Mouse (Mus musculus) Patski (cell line): ENCODE results near the gene Aff3. TPM values are rescaled to one million over a fixed set of nuclear protein-coding genes. Genes with fewer than 3 reads are reported as not detected.

ENCODE experiments used
- ATAC-seq: fragments of 100-300 bp; one replicate; pipeline ENCODE4 v1.8.0; 2021
- CTCF ChIA-PET: fragments of 350-600 bp; sonication (Branson Sonifier 250); formaldehyde crosslinking; loops from one replicate; lab custom pipeline; 2022; ENCODE audit warnings: inconsistent platforms; lab: Charles Lee
- POLR2A ChIA-PET: fragments of 350-600 bp; sonication (Branson Sonifier 250); formaldehyde crosslinking; loops from one replicate; lab custom pipeline; 2022; ENCODE audit warnings: antibody characterized with exemption, inconsistent platforms; lab: Charles Lee
- DNase-seq: peaks from one replicate; pipeline ENCODE4 v3.0.0-alpha.2; 2011; ENCODE audit warnings: low read depth, low spot score
- H3K27me3 ChIP-seq: fragments of 371-371 bp; one replicate; pipeline ENCODE4 v1.5.1; 2021
- CTCF ChIP-seq: fragments of 100-300 bp; IDR thresholded peaks from one replicate; pipeline ENCODE4 v1.5.1; 2021
- in situ Hi-C: fragments of 300-500 bp; cut with MboI; formaldehyde crosslinking; loops from 3 replicates; pipeline ENCODE4 v1.11.1; 2018; ENCODE audit warnings: low pct_unique_long_range_greater_than_20kb, mixed read lengths
- polyA plus RNA-seq: library from polyadenylated mRNA; unstranded; gene quantifications from one replicate; pipeline ENCODE4 v1.2.3, GENCODE M21; 2021

Gene Aff3
- polyA plus RNA-seq, 1 experiment from 2014 or later, result 0.39 TPM

DNA sequence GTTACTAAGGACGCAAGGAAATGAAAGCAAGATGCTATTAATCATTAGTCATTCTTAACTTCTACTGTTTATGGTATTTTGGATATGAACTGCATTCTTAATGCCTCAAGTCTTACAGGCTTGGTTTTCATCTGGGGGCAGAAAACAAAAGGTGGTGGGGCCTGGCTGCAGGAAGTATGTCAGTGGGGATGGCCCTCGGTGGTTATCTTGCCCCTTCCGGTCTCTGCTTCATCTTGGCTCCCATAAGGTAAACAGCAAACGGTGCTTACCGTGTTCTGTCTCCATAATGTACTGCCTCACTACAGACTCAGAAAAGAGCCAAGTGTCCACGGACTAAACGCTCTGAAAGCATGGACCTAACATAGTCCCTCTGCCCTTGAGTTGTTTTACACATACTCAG, 60.1 kb downstream of the Aff3 start:
- H3K27me3 ChIP-seq, result no peaks in the 10 kb centered on the region
- in situ Hi-C loops, result no loop called here
- ChIA-PET POLR2A (no interaction called here), CTCF (no interaction called here)
- no peak for TF ChIP-seq CTCF
- DNase-seq (no peak), ATAC-seq (no peak)

DNA sequence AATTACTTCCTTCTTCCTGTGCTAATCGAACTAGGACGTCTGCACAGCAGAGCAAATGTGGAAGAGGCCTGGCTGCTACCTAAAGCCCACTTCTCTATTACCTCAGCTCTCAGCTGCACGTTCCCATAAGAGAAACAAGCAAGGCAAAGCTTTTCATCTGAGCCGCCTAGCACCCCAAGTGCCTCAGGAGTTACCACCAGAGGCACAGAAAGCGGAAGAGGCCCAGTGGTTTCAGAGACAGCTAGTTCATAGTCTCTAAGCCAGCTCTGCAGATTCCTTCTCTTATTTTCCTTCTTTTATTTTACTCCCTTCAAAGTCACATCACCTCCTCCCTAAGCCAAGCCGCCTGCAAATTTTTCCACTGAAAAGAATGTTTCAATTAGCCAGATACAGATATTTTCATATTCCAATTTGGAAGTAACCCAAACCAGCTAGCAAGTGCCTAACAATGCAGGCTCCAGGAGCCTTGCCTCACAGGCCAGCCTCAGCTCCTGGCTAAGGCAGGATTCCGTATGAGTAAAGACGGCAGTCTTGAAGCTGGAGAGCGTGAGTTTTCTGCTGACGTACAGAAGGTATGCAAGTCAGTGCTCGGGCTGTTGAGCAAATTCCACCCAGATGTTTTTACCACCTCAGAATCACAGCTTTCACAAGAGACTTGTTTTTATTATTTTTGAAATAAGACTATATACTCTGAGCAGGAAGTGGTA, 62.8 kb downstream of the Aff3 start:
- POLR2A ChIA-PET, result no interaction called here
- in situ Hi-C loops, result no loop called here
- no peak for DNase-seq

DNA sequence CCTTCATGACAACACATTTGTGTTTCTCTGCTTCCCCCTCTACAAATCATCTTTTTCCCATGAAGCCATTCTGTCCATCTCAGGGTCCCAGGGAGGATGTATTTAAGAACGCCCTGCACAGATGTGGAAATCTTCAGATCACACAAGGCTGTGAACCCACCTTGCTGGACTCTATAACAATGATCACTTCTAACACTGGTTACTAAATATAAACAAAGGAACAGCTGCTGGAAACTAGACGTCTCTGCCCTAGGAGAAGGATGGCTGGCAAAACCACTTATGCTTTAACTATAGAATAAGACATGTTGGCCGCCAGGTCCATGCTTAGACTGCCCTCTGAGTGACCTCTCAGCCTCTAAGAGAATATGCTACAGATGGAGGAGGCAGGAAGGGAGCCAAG, 69.4 kb downstream of the Aff3 start:
- ChIA-PET POLR2A (no interaction called here), CTCF (no interaction called here)
- in situ Hi-C loops, result no loop called here
- DNase-seq (no peak), ATAC-seq (no peak)
- peaks cover 5% of the 10 kb centered on the region for H3K27me3 ChIP-seq
- TF ChIP-seq CTCF, result no peak

More for the DNA sequence above, 62.8 kb downstream of the Aff3 start:
- no peak for ATAC-seq
- no peak for TF ChIP-seq CTCF
- no peaks in the 10 kb centered on the region for H3K27me3 ChIP-seq
- CTCF ChIA-PET, result no interaction called here

DNA sequence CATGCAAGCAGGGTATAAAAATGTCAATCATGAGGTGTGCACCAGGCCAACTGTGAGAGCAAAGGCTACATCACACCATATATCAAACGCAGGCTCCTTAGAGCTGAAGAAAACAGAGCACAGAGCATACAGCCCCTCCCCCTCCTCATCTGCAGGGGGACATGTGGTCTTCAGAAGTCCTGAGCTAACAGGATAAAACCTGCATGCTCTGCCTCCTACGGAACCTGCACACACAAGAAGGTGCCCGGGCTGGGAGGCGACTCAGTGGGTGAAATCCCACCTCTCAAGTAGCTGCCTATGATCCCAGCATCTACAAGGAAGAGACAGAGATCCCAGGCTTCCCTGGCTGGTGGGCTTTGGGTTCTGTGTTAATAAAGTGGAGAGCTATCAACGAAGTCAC, 70.0 kb downstream of the Aff3 start:
- no peak for ATAC-seq
- DNase-seq, result no peak
- POLR2A ChIA-PET, result no interaction called here
- H3K27me3 ChIP-seq, result peaks cover 5% of the 10 kb centered on the region
- CTCF ChIA-PET, result no interaction called here
- no peak for TF ChIP-seq CTCF
- in situ Hi-C loops, result no loop called here

DNA sequence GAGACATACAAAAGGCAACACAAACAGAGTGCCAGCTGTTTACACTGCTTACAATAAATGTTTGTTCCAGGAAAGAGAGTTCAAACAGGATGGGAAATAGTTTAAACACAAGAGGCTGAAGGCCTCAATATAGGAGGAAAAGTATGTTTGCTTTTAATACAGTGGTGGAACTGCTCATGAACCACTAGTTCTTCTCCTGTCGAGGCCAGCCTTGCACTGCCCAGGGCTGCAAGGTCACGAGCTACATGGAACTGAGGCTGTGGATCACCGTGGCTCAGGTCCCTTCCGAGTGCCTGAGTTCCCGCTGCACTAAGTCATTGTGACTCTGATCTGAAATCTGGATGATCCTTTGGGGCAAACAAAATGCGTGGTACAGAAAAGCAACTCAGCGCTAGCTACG, 73.6 kb downstream of the Aff3 start:
- no peak for ATAC-seq
- in situ Hi-C loops, result no loop called here

DNA sequence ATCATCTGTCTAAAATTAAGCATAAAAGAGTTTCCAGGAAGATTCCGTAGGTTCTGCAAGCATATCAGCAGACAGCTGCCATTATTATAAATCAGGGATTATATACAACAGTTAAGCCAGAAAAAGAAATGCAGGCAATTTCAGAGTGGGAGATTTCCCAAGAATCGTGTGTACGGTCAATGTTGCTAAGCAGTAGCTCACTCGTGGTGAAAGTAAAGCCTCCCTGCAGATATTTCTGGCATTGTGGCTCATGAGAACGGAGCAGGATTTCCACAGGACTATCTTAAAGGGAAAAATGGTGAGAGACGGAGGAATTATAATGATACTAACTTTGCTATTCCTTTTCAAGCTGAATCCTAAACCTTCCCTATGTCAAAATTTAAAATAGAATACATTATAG, 76.0 kb downstream of the Aff3 start:
- peaks cover 10% of the 10 kb centered on the region for H3K27me3 ChIP-seq
- ATAC-seq, result no peak
- TF ChIP-seq CTCF, result no peak
- CTCF ChIA-PET, result interaction anchor here (1.2 kb wide), 1 partner anchor 12 kb away, joined by 3 read pairs; no protein-coding TSS in a partner anchor
- no peak for DNase-seq
- in situ Hi-C loops, result no loop called here
- POLR2A ChIA-PET, result interaction anchor here (0.6 kb wide), 1 partner anchor 961 kb away, joined by 4 read pairs; no protein-coding TSS in a partner anchor

More for the DNA sequence above, 73.6 kb downstream of the Aff3 start:
- ChIA-PET CTCF (interaction anchor here (1.2 kb wide), 1 partner anchor 26 kb away, joined by 3 read pairs; no protein-coding TSS in a partner anchor), POLR2A (interaction anchor here (0.6 kb wide), 1 partner anchor 874 kb away, joined by 5 read pairs; no protein-coding TSS in a partner anchor)
- TF ChIP-seq CTCF, result no peak
- DNase-seq, result no peak
- peaks cover 10% of the 10 kb centered on the region for H3K27me3 ChIP-seq

DNA sequence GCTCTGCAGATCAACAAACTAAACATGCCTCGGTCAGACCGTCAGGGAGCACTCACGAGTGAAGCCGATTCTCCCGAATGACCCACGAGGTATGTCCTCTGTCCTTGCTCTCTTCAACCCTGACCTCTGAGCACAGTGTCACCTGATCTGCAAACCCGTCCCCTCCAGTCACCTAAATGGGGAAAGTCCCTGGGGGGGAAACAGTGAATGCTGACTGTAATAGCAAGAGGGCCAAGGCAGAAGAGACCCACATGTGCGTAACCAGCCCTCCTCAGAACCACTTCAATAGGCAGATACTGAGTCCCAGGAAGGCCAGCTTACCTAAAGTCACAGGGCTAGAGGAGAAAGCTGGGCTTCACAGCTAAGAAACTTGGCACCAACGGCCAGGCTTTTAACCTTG, 82.4 kb downstream of the Aff3 start:
- ChIA-PET POLR2A (no interaction called here), CTCF (no interaction called here)

DNA sequence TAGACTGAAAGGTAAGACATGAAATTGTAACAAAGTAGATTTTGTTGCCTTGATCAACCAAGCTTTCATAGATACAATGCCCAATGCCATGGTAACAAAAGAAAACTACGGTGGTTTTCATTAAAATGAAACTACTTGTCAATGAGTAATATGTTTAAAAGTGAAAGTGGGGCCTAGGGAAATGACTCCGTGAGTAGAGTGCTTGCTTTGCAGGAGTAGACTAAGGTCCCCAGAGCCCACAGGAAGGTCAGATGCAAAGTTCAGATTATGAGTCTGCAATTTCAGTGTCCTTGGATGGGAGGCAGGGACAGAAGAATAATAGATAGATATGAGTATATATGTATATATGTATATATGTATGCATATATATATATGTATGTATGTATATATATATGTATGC, 84.2 kb downstream of the Aff3 start:
- POLR2A ChIA-PET, result no interaction called here
- H3K27me3 ChIP-seq, result no peaks in the 10 kb centered on the region
- TF ChIP-seq CTCF, result no peak
- ATAC-seq (no peak), DNase-seq (no peak)
- in situ Hi-C loops, result no loop called here
- CTCF ChIA-PET, result interaction anchor here (0.6 kb wide), 1 partner anchor 19 kb away, joined by 3 read pairs; no protein-coding TSS in a partner anchor

More for the DNA sequence above, 82.4 kb downstream of the Aff3 start:
- no peaks in the 10 kb centered on the region for H3K27me3 ChIP-seq
- DNase-seq (no peak), ATAC-seq (no peak)
- in situ Hi-C loops, result no loop called here
- TF ChIP-seq CTCF, result no peak

DNA sequence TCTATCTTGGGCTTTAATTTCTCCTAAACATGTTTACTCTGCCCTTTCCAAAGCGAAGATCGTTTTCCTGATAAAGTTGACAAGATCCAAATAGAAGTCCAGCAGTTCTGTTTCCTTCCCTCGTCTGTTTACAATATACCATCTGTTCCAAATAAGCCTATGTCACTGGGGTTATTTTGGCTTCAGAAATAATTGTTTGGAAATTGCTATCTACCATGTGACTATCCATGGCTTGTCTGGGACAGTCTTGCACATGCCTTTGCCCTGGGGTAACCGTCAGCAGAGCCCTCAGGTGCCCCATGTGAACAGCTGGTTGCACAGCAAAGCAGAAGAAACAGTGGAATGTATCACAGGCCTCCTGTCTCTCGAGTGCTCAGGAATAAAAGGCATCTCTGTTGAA, 86.4 kb downstream of the Aff3 start:
- DNase-seq (no peak), ATAC-seq (no peak)
- no peak for TF ChIP-seq CTCF
- no peaks in the 10 kb centered on the region for H3K27me3 ChIP-seq
- CTCF ChIA-PET, result no interaction called here
- POLR2A ChIA-PET, result no interaction called here
- in situ Hi-C loops, result no loop called here

DNA sequence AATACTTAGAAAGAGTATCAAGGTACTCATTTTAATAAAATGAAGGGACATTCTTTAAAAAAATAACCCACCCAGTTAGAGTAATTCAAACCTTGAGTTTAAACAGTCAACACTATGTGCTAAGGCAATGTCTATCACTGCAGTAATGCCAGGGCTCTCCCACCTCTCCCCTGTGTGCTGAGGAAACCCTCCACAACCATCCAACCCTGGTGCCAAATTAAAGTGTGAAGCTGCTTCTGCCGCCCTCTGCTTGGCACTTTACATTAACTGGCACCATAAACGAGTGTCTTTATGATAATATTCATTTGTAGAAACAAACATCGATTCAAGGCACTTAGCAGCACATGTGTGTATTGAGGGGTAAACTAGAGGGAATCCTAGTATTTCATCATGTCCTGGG, 97.0 kb downstream of the Aff3 start:
- in situ Hi-C loops, result no loop called here
- DNase-seq (no peak), ATAC-seq (no peak)
- ChIA-PET CTCF (no interaction called here), POLR2A (no interaction called here)
- TF ChIP-seq CTCF, result no peak
- H3K27me3 ChIP-seq, result no peaks in the 10 kb centered on the region

DNA sequence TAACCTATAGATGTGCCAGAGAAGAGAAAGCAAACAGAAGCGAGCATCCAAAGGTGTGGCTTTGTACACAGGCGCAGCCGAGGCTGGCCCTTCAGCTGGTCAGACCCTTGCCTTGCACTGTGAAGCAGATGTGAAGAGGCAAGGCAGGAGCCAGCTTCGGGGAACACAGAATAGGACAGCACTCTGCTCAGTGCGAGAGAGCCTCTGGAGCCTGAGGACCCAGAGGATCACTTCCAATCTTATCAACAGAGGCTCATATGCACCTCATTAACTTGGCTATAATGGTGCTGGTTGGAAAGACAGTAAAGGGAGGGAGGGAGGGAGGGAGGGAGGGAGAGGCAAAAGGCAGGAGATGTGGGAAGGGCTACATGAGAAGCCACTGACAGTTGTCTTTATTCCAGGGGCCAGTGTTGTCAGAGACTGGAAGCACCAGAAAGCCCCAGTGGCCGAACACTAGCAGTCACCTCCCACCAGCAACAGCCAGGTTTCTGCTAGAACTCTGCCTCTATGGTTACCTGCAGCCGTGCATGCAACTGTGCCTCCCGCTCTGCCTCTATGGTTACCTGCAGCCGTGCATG, 98.6 kb downstream of the Aff3 start:
- ChIA-PET CTCF (interaction anchor here (1.2 kb wide), 1 partner anchor 25 kb away, joined by 3 read pairs; no protein-coding TSS in a partner anchor), POLR2A (no interaction called here)
- no peak for TF ChIP-seq CTCF
- DNase-seq (no peak), ATAC-seq (no peak)
- in situ Hi-C loops, result no loop called here
- H3K27me3 ChIP-seq, result no peaks in the 10 kb centered on the region
